Mouse (Mus musculus) limb, embryonic 15.5 days (tissue): ENCODE results near the gene Nrp1. TPM values are rescaled to one million over a fixed set of nuclear protein-coding genes. Genes with fewer than 3 reads are reported as not detected.

Source experiments
- ATAC-seq: fragments of 200-750 bp; cut with Nextera tagmentation; 2 replicates; pipeline ENCODE4 v1.8.0; 2017; ENCODE audit warnings: low read depth, moderate TSS enrichment; ENCODE audit not compliant: insufficient number of reproducible peaks, low FRiP score, low TSS enrichment
- H3K27ac ChIP-seq: fragments of 300-500 bp; sonication (generic); 2 replicates; pipeline ENCODE4 v1.5.1; 2015; ENCODE audit warnings: moderate library complexity, mild to moderate bottlenecking, inconsistent platforms
- H3K27me3 ChIP-seq: fragments of 300-500 bp; sonication (generic); 2 replicates; pipeline ENCODE4 v1.6.1; 2015; ENCODE audit warnings: inconsistent platforms
- H3K36me3 ChIP-seq: fragments of 300-500 bp; sonication (generic); 2 replicates; pipeline ENCODE4 v1.6.1; 2015; ENCODE audit warnings: inconsistent platforms
- H3K4me1 ChIP-seq: fragments of 300-500 bp; sonication (generic); 2 replicates; pipeline ENCODE4 v1.6.1; 2015; ENCODE audit warnings: inconsistent platforms
- H3K4me2 ChIP-seq: fragments of 300-500 bp; sonication (generic); 2 replicates; pipeline ENCODE4 v1.6.1; 2015; ENCODE audit warnings: mild to moderate bottlenecking, inconsistent platforms
- H3K4me3 ChIP-seq: fragments of 300-500 bp; sonication (generic); 2 replicates; pipeline ENCODE4 v1.5.1; 2015; ENCODE audit warnings: mild to moderate bottlenecking, inconsistent platforms
- H3K9ac ChIP-seq: fragments of 300-500 bp; sonication (generic); 2 replicates; pipeline ENCODE4 v1.6.1; 2015; ENCODE audit warnings: inconsistent platforms
- H3K9me3 ChIP-seq: fragments of 300-500 bp; sonication (generic); 2 replicates; pipeline ENCODE4 v1.6.1; 2016; ENCODE audit warnings: inconsistent platforms
- WGBS: fragments of 180-500 bp; shearing (Covaris S2); methylation state at CpG from one replicate; pipeline ENCODE4 v1.1.7; 2015; 5-methylcytosine and 5-hydroxymethylcytosine counted together
- polyA plus RNA-seq: library from polyadenylated mRNA; unstranded; fragments of >200 nt; fragmentation: Nextera tagmentation; extraction: Ambion mirVana; gene quantifications from 2 replicates; pipeline ENCODE4 v1.2.1, GENCODE M21; 2015

Gene Nrp1
- polyA plus RNA-seq, 1 experiment from 2014 or later, result 93.4 TPM

- no peak for ATAC-seq
- Histone ChIP-seq H3K9ac (no peak overlapping the region), H3K4me1 (no peaks in the 10 kb centered on the region), H3K27me3 (no peaks in the 10 kb centered on the region), H3K9me3 (no peaks in the 10 kb centered on the region), H3K27ac (no peak overlapping the region), H3K36me3 (peaks cover 12% of the 10 kb centered on the region; the same call in 1 of the 2 replicates), H3K4me3 (no peak overlapping the region), H3K4me2 (no peak overlapping the region)
- 47% methylated on average over 2 of the region's 2 CpGs for WGBS
Observed at GRCm38 (mm10) chr8:128474614-128475013, 116.2 kb downstream of the Nrp1 start.

- no peak for ATAC-seq
- no peak overlapping the region for H3K4me2 ChIP-seq
- H3K9ac ChIP-seq, result no peak overlapping the region
- H3K27ac ChIP-seq, result no peak overlapping the region
- H3K4me3 ChIP-seq, result no peak overlapping the region
- H3K36me3 ChIP-seq, result peaks cover 9% of the 10 kb centered on the region; the same call in 1 of the 2 replicates
- H3K4me1 ChIP-seq, result no peaks in the 10 kb centered on the region
- 76% methylated on average over 1 of the region's 1 CpGs for WGBS
- H3K9me3 ChIP-seq, result no peaks in the 10 kb centered on the region
- no peaks in the 10 kb centered on the region for H3K27me3 ChIP-seq
Observed at GRCm38 (mm10) chr8:128476206-128476605, 117.8 kb downstream of the Nrp1 start.

- H3K9ac ChIP-seq, result no peak overlapping the region
- no peaks in the 10 kb centered on the region for H3K27me3 ChIP-seq
- peaks cover 11% of the 10 kb centered on the region; the same call in 1 of the 2 replicates for H3K36me3 ChIP-seq
- no peak overlapping the region for H3K27ac ChIP-seq
- peaks cover 3% of the 10 kb centered on the region; the same call in 1 of the 2 replicates for H3K4me1 ChIP-seq
- H3K9me3 ChIP-seq, result no peaks in the 10 kb centered on the region
- H3K4me2 ChIP-seq, result no peak overlapping the region
- WGBS, result 57% methylated on average over 4 of the region's 4 CpGs
- no peak for ATAC-seq
- H3K4me3 ChIP-seq, result no peak overlapping the region
Observed at GRCm38 (mm10) chr8:128478017-128478416, 119.6 kb downstream of the Nrp1 start.

- H3K36me3 ChIP-seq, result peaks cover 11% of the 10 kb centered on the region; the same call in 1 of the 2 replicates
- no peak overlapping the region for H3K9ac ChIP-seq
- H3K4me1 ChIP-seq, result peaks cover 3% of the 10 kb centered on the region; the same call in 1 of the 2 replicates
- H3K4me2 ChIP-seq, result no peak overlapping the region
- H3K9me3 ChIP-seq, result no peaks in the 10 kb centered on the region
- H3K27ac ChIP-seq, result no peak overlapping the region
- ATAC-seq, result no peak
- WGBS, result 55% methylated on average over 5 of the region's 5 CpGs
- no peak overlapping the region for H3K4me3 ChIP-seq
- no peaks in the 10 kb centered on the region for H3K27me3 ChIP-seq
Observed at GRCm38 (mm10) chr8:128479309-128480013, 121.1 kb downstream of the Nrp1 start.

- Histone ChIP-seq H3K27ac (no peak overlapping the region), H3K9me3 (no peaks in the 10 kb centered on the region), H3K27me3 (no peaks in the 10 kb centered on the region), H3K36me3 (peaks cover 11% of the 10 kb centered on the region; the same call in 1 of the 2 replicates), H3K4me2 (no peak overlapping the region), H3K9ac (no peak overlapping the region), H3K4me3 (no peak overlapping the region), H3K4me1 (peaks cover 3% of the 10 kb centered on the region; the same call in 1 of the 2 replicates)
- ATAC-seq, result no peak
- WGBS, result 77% methylated on average over 8 of the region's 8 CpGs
Observed at GRCm38 (mm10) chr8:128480896-128481665, 122.7 kb downstream of the Nrp1 start.

GRCm38 (mm10) chr8:128483344-128483743 is 124.9 kb downstream of the Nrp1 start:
- Histone ChIP-seq H3K9ac (no peak overlapping the region), H3K4me1 (peaks cover 3% of the 10 kb centered on the region; the same call in 1 of the 2 replicates), H3K27ac (no peak overlapping the region), H3K4me2 (no peak overlapping the region), H3K36me3 (peaks cover 11% of the 10 kb centered on the region; the same call in 1 of the 2 replicates), H3K4me3 (no peak overlapping the region), H3K9me3 (no peaks in the 10 kb centered on the region), H3K27me3 (no peaks in the 10 kb centered on the region)
- WGBS, result 52% methylated on average over 3 of the region's 3 CpGs
- ATAC-seq, result no peak

GRCm38 (mm10) chr8:128484720-128485124 is 126.3 kb downstream of the Nrp1 start:
- H3K4me3 ChIP-seq, result no peak overlapping the region
- H3K4me2 ChIP-seq, result no peak overlapping the region
- H3K27me3 ChIP-seq, result no peaks in the 10 kb centered on the region
- H3K27ac ChIP-seq, result no peak overlapping the region
- H3K4me1 ChIP-seq, result peaks cover 3% of the 10 kb centered on the region; the same call in 1 of the 2 replicates
- no peak overlapping the region for H3K9ac ChIP-seq
- no peak for ATAC-seq
- H3K9me3 ChIP-seq, result no peaks in the 10 kb centered on the region
- H3K36me3 ChIP-seq, result peaks cover 11% of the 10 kb centered on the region; the same call in 1 of the 2 replicates
- WGBS, result 71% methylated on average over 1 of the region's 1 CpGs

- H3K27ac ChIP-seq, result no peak overlapping the region
- 63% methylated on average over 2 of the region's 2 CpGs for WGBS
- no peaks in the 10 kb centered on the region for H3K9me3 ChIP-seq
- ATAC-seq, result no peak
- peaks cover 6% of the 10 kb centered on the region; the same call in 1 of the 2 replicates for H3K36me3 ChIP-seq
- H3K4me2 ChIP-seq, result no peak overlapping the region
- H3K4me1 ChIP-seq, result peaks cover 3% of the 10 kb centered on the region; the same call in 1 of the 2 replicates
- H3K9ac ChIP-seq, result no peak overlapping the region
- H3K4me3 ChIP-seq, result no peak overlapping the region
- no peaks in the 10 kb centered on the region for H3K27me3 ChIP-seq
Observed at GRCm38 (mm10) chr8:128486043-128486442, 127.6 kb downstream of the Nrp1 start.

- H3K27ac ChIP-seq, result no peak overlapping the region
- no peaks in the 10 kb centered on the region for H3K9me3 ChIP-seq
- H3K36me3 ChIP-seq, result no peaks in the 10 kb centered on the region
- H3K9ac ChIP-seq, result no peak overlapping the region
- H3K4me3 ChIP-seq, result no peak overlapping the region
- no peak overlapping the region for H3K4me2 ChIP-seq
- ATAC-seq, result no peak
- no peaks in the 10 kb centered on the region for H3K27me3 ChIP-seq
- WGBS, result 53% methylated on average over 10 of the region's 10 CpGs
- no peaks in the 10 kb centered on the region for H3K4me1 ChIP-seq
Observed at GRCm38 (mm10) chr8:128487966-128488931, 129.8 kb downstream of the Nrp1 start.

- no peak overlapping the region for H3K27ac ChIP-seq
- H3K9me3 ChIP-seq, result no peaks in the 10 kb centered on the region
- no peaks in the 10 kb centered on the region for H3K27me3 ChIP-seq
- H3K4me1 ChIP-seq, result no peaks in the 10 kb centered on the region
- no peak overlapping the region for H3K9ac ChIP-seq
- H3K4me3 ChIP-seq, result no peak overlapping the region
- no peak overlapping the region for H3K4me2 ChIP-seq
- no peaks in the 10 kb centered on the region for H3K36me3 ChIP-seq
- 98% methylated on average over 1 of the region's 1 CpGs for WGBS
- no peak for ATAC-seq
Observed at GRCm38 (mm10) chr8:128489351-128489750, 130.9 kb downstream of the Nrp1 start.
